12 mouse cellular contexts compared by ENCODE assay signal in genomic region chr12:112849235-112850022, GRCm38 (mm10). TPM values are rescaled to one million over a fixed set of nuclear protein-coding genes. Genes with fewer than 3 reads are reported as not detected.
DNase-seq lines count a peak whose midpoint lies in the region; ATAC-seq and TF ChIP-seq lines count a peak whose summit lies in the region.
"Had no signal": no experiment of that assay in that cellular context is flagged by ENCODE, and none has a peak within 500 bp of the region (broad histone marks: within the 10 kb centered on the region; RNA-seq: fewer than 3 reads in every experiment).

No protein-coding gene starts in this region.

- no peaks in the 10 kb centered on the region for H3K9me3 ChIP-seq in heart, postnatal 0 days (replicated peaks; ENCODE audit: control insufficient read depth, low read length)
- H3K9me3 ChIP-seq in embryonic facial prominence, embryonic 10.5 days, result no peaks in the 10 kb centered on the region
- H3K9me3 ChIP-seq: G1E; midbrain, embryonic 12.5 days; stomach, embryonic 15.5 days had no signal

- no peak overlapping the region for H3K4me2 ChIP-seq in heart, postnatal 0 days (ENCODE audit: low read depth, low read length)
- H3K4me2 ChIP-seq: midbrain, embryonic 12.5 days; stomach, embryonic 15.5 days had no signal

- 74% methylated on average over 11 of the region's 11 CpGs for WGBS in heart, postnatal 0 days
- WGBS in embryonic facial prominence, embryonic 10.5 days, result 84% methylated on average over 11 of the region's 11 CpGs

- H3K4me1 ChIP-seq in heart, postnatal 0 days (ENCODE audit: control insufficient read depth, insufficient read depth), result no peaks in the 10 kb centered on the region
- H3K4me1 ChIP-seq in embryonic facial prominence, embryonic 10.5 days, result peaks cover 4% of the 10 kb centered on the region; the same call in 1 of the 2 replicates
- H3K4me1 ChIP-seq: midbrain, embryonic 12.5 days; stomach, embryonic 15.5 days had no signal

- TF ChIP-seq CTCF in heart, postnatal 0 days (IDR thresholded peaks at IDR 0.05; ENCODE audit: low read depth), result peak; percentile 12

- TF ChIP-seq EP300 in heart, postnatal 0 days (IDR thresholded peaks at IDR 0.05; ENCODE audit: low read depth), result no peak

- no peak for DNase-seq in heart, postnatal 0 days (ENCODE audit: low spot score)
- no peak for DNase-seq in heart, adult 8-10 months (ENCODE audit: low spot score)
- DNase-seq in lung, postnatal 36 days, result peak; percentile 43
- DNase-seq in lung, postnatal 10 days, result no peak
- DNase-seq in adipocyte (ENCODE audit: low spot score), result peak; percentile 37
- DNase-seq in splenic B cell, adult 2 months (ENCODE audit: low read depth, low spot score), result peak; percentile 51
- no peak for DNase-seq in embryonic facial prominence, embryonic 10.5 days (ENCODE audit: low spot score)
- no peak for DNase-seq in cerebellum, postnatal 4 days (ENCODE audit: low spot score in 2 of 2)

- H3K27me3 ChIP-seq in heart, postnatal 0 days (ENCODE audit: control insufficient read depth, insufficient read depth, low read length), result 0 out of 2 replicates have a peak, but pooled peaks cover 2% of the 10 kb centered on the region
- H3K27me3 ChIP-seq in splenic B cell, adult 2 months (ENCODE audit: control insufficient read depth, insufficient read depth, low read length, poor library complexity, severe bottlenecking), result no peaks in the 10 kb centered on the region
- H3K27me3 ChIP-seq in embryonic facial prominence, embryonic 10.5 days (replicated peaks; ENCODE audit: low read depth, poor library complexity, severe bottlenecking), result no peaks in the 10 kb centered on the region
- H3K27me3 ChIP-seq: midbrain, embryonic 12.5 days; stomach, embryonic 15.5 days had no signal

- H3K9ac ChIP-seq in heart, postnatal 0 days (replicated peaks; ENCODE audit: low read depth, low read length), result no peak overlapping the region
- H3K9ac ChIP-seq: midbrain, embryonic 12.5 days; stomach, embryonic 15.5 days had no signal

- ATAC-seq in heart, postnatal 0 days (ENCODE audit: insufficient read depth, low read depth), result no peak

- no peak overlapping the region for H3K27ac ChIP-seq in heart, postnatal 0 days (ENCODE audit: low read depth)
- no peak overlapping the region for H3K27ac ChIP-seq in embryonic facial prominence, embryonic 10.5 days (replicated peaks)
- H3K27ac ChIP-seq: midbrain, embryonic 12.5 days; stomach, embryonic 15.5 days had no signal

- H3K36me3 ChIP-seq in heart, postnatal 0 days (replicated peaks; ENCODE audit: control insufficient read depth, insufficient read depth, low read length), result no peaks in the 10 kb centered on the region
- peaks cover 2% of the 10 kb centered on the region for H3K36me3 ChIP-seq in splenic B cell, adult 2 months (ENCODE audit: control insufficient read depth, insufficient read depth, low read length, poor library complexity, severe bottlenecking)
- H3K36me3 ChIP-seq in embryonic facial prominence, embryonic 10.5 days (replicated peaks), result no peaks in the 10 kb centered on the region
- H3K36me3 ChIP-seq: G1E; midbrain, embryonic 12.5 days; stomach, embryonic 15.5 days had no signal

- H3K4me3 ChIP-seq in heart, postnatal 0 days (ENCODE audit: low read depth, low read length), result no peak overlapping the region
- H3K4me3 ChIP-seq in embryonic facial prominence, embryonic 10.5 days, result no peak overlapping the region
- H3K4me3 ChIP-seq: midbrain, embryonic 12.5 days; stomach, embryonic 15.5 days had no signal

RNA-seq across cellular contexts. Expression of gene Gpr132, which starts 18.6 kb away (rescaled TPM):
- 0.38 TPM in 1 of 2 replicates, not detected in the other for total RNA-seq in heart, postnatal 0 days (2014; rRNA removed; ENCODE audit: low replicate concordance)
- polyA plus RNA-seq in heart, postnatal 0 days (2015; fragmentation: Nextera tagmentation; extraction: Ambion mirVana), result 0.04 TPM in 1 of 2 replicates, not detected in the other
- under 1 TPM; 0.25 to 0.52 (median 0.33) TPM for total RNA-seq in heart, adult 8-10 months (2022)
- 0.30 TPM in 1 of 2 replicates, not detected in the other for polyA plus RNA-seq in embryonic facial prominence, embryonic 10.5 days (2016; fragmentation: Nextera tagmentation; extraction: Ambion mirVana)
- total RNA-seq: layer of hippocampus, adult 18-20 months had no signal
- polyA plus RNA-seq: midbrain, embryonic 12.5 days had no signal

RNA-seq across cellular contexts. Expression of gene Cdca4, which starts 20.2 kb away (rescaled TPM):
- 27.7 and 32.2 TPM in 2 replicates for total RNA-seq in heart, postnatal 0 days (2014; rRNA removed; ENCODE audit: low replicate concordance)
- 18.6 and 19.1 TPM in 2 replicates for polyA plus RNA-seq in heart, postnatal 0 days (2015; fragmentation: Nextera tagmentation; extraction: Ambion mirVana)
- 1 to 10 TPM; 5.6 to 6.5 (median 6.2) TPM for total RNA-seq in heart, adult 8-10 months (2022)
- polyA plus RNA-seq in embryonic facial prominence, embryonic 10.5 days (2016; fragmentation: Nextera tagmentation; extraction: Ambion mirVana), result 180 and 183 TPM in 2 replicates

RNA-seq across cellular contexts. Expression of gene Clba1, which starts 40.7 kb away (rescaled TPM):
- 7.1 and 9.4 TPM in 2 replicates for total RNA-seq in heart, postnatal 0 days (2014; rRNA removed; ENCODE audit: low replicate concordance)
- 6.7 and 8.2 TPM in 2 replicates for polyA plus RNA-seq in heart, postnatal 0 days (2015; fragmentation: Nextera tagmentation; extraction: Ambion mirVana)
- 1 to 10 TPM; 1.8 to 4.3 (median 2.4) TPM for total RNA-seq in heart, adult 8-10 months (2022)
- 9.3 and 10.1 TPM in 2 replicates for polyA plus RNA-seq in embryonic facial prominence, embryonic 10.5 days (2016; fragmentation: Nextera tagmentation; extraction: Ambion mirVana)

RNA-seq across cellular contexts. Expression of gene Ahnak2, which starts 47.0 kb away (rescaled TPM):
- 6.8 and 10.5 TPM in 2 replicates for total RNA-seq in heart, postnatal 0 days (2014; rRNA removed; ENCODE audit: low replicate concordance)
- polyA plus RNA-seq in heart, postnatal 0 days (2015; fragmentation: Nextera tagmentation; extraction: Ambion mirVana), result 2.3 and 2.4 TPM in 2 replicates
- total RNA-seq in heart, adult 8-10 months (2022), result 10 to 100 TPM; 19.3 to 24.6 (median 20.6) TPM
- 0.04 and 0.20 TPM in 2 replicates for polyA plus RNA-seq in embryonic facial prominence, embryonic 10.5 days (2016; fragmentation: Nextera tagmentation; extraction: Ambion mirVana)

Comparison
In these comparisons a context has a peak if more than half of its experiments do, and no peak if none do; other contexts are left out.
1. DNase-seq: peak in lung, postnatal 36 days (single experiment), adipocyte (single experiment) and splenic B cell, adult 2 months (single experiment); none in heart, postnatal 0 days (single experiment), heart, adult 8-10 months (single experiment), lung, postnatal 10 days (single experiment), embryonic facial prominence, embryonic 10.5 days (single experiment) and cerebellum, postnatal 4 days (0 of 2).